Mouse (Mus musculus) ES-E14 (cell line): ENCODE results near the gene Tap2. TPM values are rescaled to one million over a fixed set of nuclear protein-coding genes. Genes with fewer than 3 reads are reported as not detected.

ENCODE experiments used
- DNase-seq: peaks from one replicate; pipeline ENCODE4 v3.0.0-alpha.2; 2013; ENCODE audit warnings: low read depth, low spot score
- H3K27ac ChIP-seq: 2 replicates; pipeline ENCODE4 v1.5.1; 2012; ENCODE audit warnings: low read depth, mild to moderate bottlenecking, low read length, moderate library complexity, mixed read lengths; ENCODE audit not compliant: poor library complexity, insufficient read depth, severe bottlenecking
- H3K36me3 ChIP-seq: 2 replicates; pipeline ENCODE4 v1.6.1; 2012; ENCODE audit warnings: mild to moderate bottlenecking, low read length, moderate library complexity, mixed read lengths; ENCODE audit not compliant: control insufficient read depth, poor library complexity, insufficient read depth, severe bottlenecking
- H3K4me1 ChIP-seq, 2 experiments: fragments of 150-350 bp in 1 of 2; sonication (generic) in 1 of 2; 2 replicates each; pipeline ENCODE4 v1.6.1; 2012; ENCODE audit warnings: low read length in 2 of 2, mild to moderate bottlenecking in 1 of 2, mixed read lengths in 1 of 2; ENCODE audit not compliant: control insufficient read depth in 2 of 2, insufficient read depth in 2 of 2, poor library complexity in 1 of 2
- H3K4me3 ChIP-seq, 2 experiments: fragments of 150-350 bp in 1 of 2; sonication (generic) in 1 of 2; 2 replicates each; pipeline ENCODE4 v1.5.1; 2012; ENCODE audit warnings: low read length in 2 of 2, low read depth in 1 of 2, mild to moderate bottlenecking in 1 of 2, mixed read lengths in 1 of 2; ENCODE audit not compliant: insufficient read depth in 1 of 2, poor library complexity in 1 of 2, severe bottlenecking in 1 of 2
- H3K9ac ChIP-seq: 2 replicates; pipeline ENCODE4 v1.6.1; 2012; ENCODE audit warnings: low read depth, mild to moderate bottlenecking, low read length, mixed read lengths; ENCODE audit not compliant: poor library complexity, insufficient read depth, severe bottlenecking
- H3K9me3 ChIP-seq: fragments of 150-350 bp; sonication (generic); 2 replicates; pipeline ENCODE4 v1.6.1; 2012; ENCODE audit warnings: low read depth, mild to moderate bottlenecking, low read length; ENCODE audit not compliant: control insufficient read depth, insufficient read depth
- CHD2 ChIP-seq: IDR thresholded peaks from 2 replicates; pipeline ENCODE4 v1.6.1; 2014; ENCODE audit warnings: mild to moderate bottlenecking, low read depth, low read length, inconsistent platforms
- HCFC1 ChIP-seq: IDR thresholded peaks from 2 replicates; pipeline ENCODE4 v1.6.1; 2012; ENCODE audit warnings: low read length, inconsistent platforms, borderline replicate concordance; ENCODE audit not compliant: insufficient read depth
- MAFK ChIP-seq: IDR thresholded peaks from 2 replicates; pipeline ENCODE4 v1.6.1; 2014; ENCODE audit warnings: mild to moderate bottlenecking, low read depth, low read length, inconsistent platforms; ENCODE audit not compliant: insufficient read depth
- ZC3H11A ChIP-seq: IDR thresholded peaks from 2 replicates; pipeline ENCODE4 v1.6.1; 2012; ENCODE audit warnings: low read depth, mild to moderate bottlenecking, inconsistent platforms, low read length, borderline replicate concordance
- ZNF384 ChIP-seq: IDR thresholded peaks from 2 replicates; pipeline ENCODE4 v1.6.1; 2012; ENCODE audit warnings: low read depth, low read length, inconsistent platforms
- in situ Hi-C, 2 experiments: fragments of 600-800 bp; cut with MboI; formaldehyde crosslinking; loops; one replicate each; pipeline ENCODE4 v1.15.1; 2025; ENCODE audit warnings: low sequenced_read_pairs in 2 of 2, inconsistent platforms in 1 of 2; ENCODE audit not compliant: unreplicated experiment in 2 of 2
- total RNA-seq: library from RNA; depleted of rRNA; stranded (reverse); fragments of 300-350 nt; gene quantifications from 2 replicates; pipeline ENCODE4 v1.2.3, GENCODE M21; 2012

Tap2 gene
- total RNA-seq, 1 experiment: 4.0 TPM

GRCm38 (mm10) chr17:34257594-34258375 is 54.5 kb downstream of the Tap2 start, which contains the start of gene H2-Ab1:
Gene H2-Ab1 (plus strand): TSS chr17:34257689.
- TF ChIP-seq HCFC1: no peak
- peak; percentile 95 for TF ChIP-seq CHD2
- TF ChIP-seq MAFK: no peak
- no peak within 1 kb of the TSS for H3K9ac ChIP-seq
- H3K36me3 ChIP-seq: no peaks in the 10 kb centered on the region
- no peak for DNase-seq
- in situ Hi-C loops: no loop called here
- no peaks in the 10 kb centered on the region for H3K9me3 ChIP-seq
- H3K27ac ChIP-seq: no peak within 1 kb of the TSS
- H3K4me1 ChIP-seq: no peaks in the 10 kb centered on the region; a peak in 1 of 4 replicates
- no peak within 1 kb of the TSS for H3K4me3 ChIP-seq

- H3K9ac ChIP-seq: no peak overlapping the region
- no peak for TF ChIP-seq CHD2
- TF ChIP-seq ZNF384: no peak
- TF ChIP-seq HCFC1: no peak
- TF ChIP-seq ZC3H11A: no peak
- TF ChIP-seq MAFK: no peak
- in situ Hi-C loops: no loop called here
- H3K36me3 ChIP-seq: no peaks in the 10 kb centered on the region
- DNase-seq: no peak
- no peak overlapping the region for H3K4me3 ChIP-seq
- no peak overlapping the region for H3K27ac ChIP-seq
- H3K9me3 ChIP-seq: no peaks in the 10 kb centered on the region
- peaks cover 0 to 2% of the 10 kb centered on the region in 2 experiments; a peak in 1 of 4 replicates for H3K4me1 ChIP-seq
Observed at GRCm38 (mm10) chr17:34260551-34260950, 57.2 kb downstream of the Tap2 start.

- Histone ChIP-seq H3K9me3 (no peaks in the 10 kb centered on the region), H3K4me1 (peaks cover 0 to 2% of the 10 kb centered on the region in 2 experiments; a peak in 1 of 4 replicates), H3K27ac (no peak overlapping the region), H3K4me3 (no peak overlapping the region), H3K9ac (no peak overlapping the region), H3K36me3 (no peaks in the 10 kb centered on the region)
- in situ Hi-C loops: no loop called here
- no peak for TF ChIP-seq ZNF384
- TF ChIP-seq MAFK: no peak
- peak; percentile 96 for TF ChIP-seq CHD2
- DNase-seq: peak; percentile 58
Observed at GRCm38 (mm10) chr17:34261502-34261901, 58.2 kb downstream of the Tap2 start.

- Histone ChIP-seq H3K9ac (no peak overlapping the region), H3K27ac (no peak overlapping the region)
Observed at GRCm38 (mm10) chr17:34263068-34263467, 59.7 kb downstream of the Tap2 start.

More at GRCm38 (mm10) chr17:34263068-34263467, 59.7 kb downstream of the Tap2 start:
- peak; percentile 83 for DNase-seq
- TF ChIP-seq CHD2: peak; percentile 96
- no peak for TF ChIP-seq ZNF384
- peak overlapping the region; percentile 51 to 62 for H3K4me3 ChIP-seq
- H3K36me3 ChIP-seq: no peaks in the 10 kb centered on the region
- peaks cover 0 to 2% of the 10 kb centered on the region in 2 experiments; a peak in 1 of 4 replicates for H3K4me1 ChIP-seq
- in situ Hi-C loops: no loop called here
- no peaks in the 10 kb centered on the region for H3K9me3 ChIP-seq
